Mouse (Mus musculus) embryo, embryonic 10.5 days (tissue): ENCODE measurements at regions not wholly inside any gene's neighbourhood (a gene's known extent, or its start where the extent isn't known, plus 50 kb on each side); places are given as distances from the start of the nearest gene placed in this dataset.

Experiments
- DNase-seq: peaks from one replicate; pipeline ENCODE4 v3.0.0-alpha.2; 2015; ENCODE audit warnings: low spot score

DNA sequence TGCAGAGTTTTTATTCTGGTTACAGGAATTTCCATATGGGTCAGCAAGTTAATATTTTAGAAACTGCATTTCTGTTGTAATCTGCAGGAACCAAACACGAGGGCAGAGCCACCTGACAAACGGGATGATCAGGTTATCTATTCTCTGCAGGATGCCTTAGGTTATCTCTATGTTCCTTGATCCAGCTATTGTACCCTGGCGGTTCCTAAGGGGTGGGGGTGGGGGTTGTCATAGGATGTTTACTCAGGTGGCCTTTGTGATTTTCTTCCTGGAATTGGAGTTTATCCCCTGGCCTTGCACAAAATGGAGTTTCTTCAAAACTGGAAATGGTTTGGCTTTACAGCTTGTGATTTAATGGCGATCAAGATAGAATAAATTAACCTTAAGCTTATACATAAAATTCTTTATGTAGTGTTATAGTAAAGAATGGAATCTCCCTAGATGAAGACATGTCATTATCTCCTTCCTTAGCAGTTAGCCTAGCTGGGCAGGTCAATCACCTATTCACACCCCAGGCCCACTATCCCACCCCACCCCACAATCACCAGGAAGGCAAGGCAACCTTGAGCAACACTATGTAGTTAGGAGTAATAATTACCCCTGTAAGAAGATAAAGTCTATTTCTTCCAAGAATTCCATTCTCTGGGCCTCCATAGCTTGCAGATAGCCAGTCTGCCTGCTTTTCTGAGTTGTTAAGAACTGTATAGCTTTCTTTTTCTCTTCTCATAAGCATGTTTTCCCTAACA lies 192.3 kb upstream of the B430218F22Rik start:
- no peak for DNase-seq

DNA sequence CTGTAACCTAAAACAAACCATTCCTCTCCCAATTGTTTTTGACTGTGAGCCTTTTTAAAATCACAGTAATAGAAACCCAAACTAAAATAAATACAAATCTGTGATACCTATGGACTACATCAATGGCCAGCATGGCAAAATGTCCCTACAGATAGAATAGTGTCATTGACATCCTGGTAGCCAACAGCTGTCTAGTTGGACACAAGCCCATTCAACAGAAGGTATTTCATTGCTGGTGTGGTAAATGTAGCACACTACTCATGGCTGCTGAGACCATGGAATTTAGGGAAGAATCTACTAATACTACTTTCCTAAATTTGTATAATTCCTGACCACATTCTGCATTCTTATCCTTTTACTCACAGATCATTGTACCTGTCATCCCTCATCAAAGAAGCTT lies 178.3 kb upstream of the B430218F22Rik start:
- no peak for DNase-seq

DNA sequence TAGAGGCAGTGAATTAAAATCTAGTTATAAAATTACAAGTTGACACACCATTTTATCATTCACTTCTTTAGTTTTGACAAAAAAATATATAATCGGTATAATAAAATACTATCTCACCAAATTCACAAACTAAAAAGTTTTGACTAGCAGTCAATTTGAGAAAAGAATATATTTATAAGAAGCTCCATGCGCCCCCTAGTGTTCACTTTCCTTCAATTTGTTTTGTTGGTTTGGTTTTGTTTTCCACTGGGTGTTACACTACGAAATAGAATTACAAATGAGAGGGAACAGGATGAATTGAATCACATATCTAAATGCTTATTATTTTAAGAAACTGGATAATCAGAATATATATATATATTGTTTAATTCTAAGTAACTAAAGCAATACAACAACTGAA lies 159.1 kb upstream of the B430218F22Rik start:
- DNase-seq, result peak; percentile 84

DNA sequence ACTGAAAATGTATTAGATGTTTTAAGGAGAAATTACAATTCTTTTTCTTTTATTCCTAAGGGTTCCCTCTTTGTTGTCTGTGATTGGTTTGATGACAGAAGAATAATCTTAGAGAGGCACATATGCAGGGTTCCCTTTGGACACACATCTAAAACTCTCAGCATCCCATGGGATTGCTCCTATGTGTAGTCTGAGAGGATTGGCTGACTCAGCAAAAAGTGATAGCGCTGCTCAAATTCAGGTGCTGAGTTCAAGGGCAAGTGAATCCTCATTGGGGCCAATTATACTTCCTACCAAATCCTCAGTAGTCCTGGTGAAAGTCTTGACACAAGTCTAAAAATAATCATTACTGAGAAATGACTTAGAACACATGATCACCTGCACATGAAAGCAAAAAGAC lies 148.5 kb upstream of the B430218F22Rik start:
- no peak for DNase-seq

DNA sequence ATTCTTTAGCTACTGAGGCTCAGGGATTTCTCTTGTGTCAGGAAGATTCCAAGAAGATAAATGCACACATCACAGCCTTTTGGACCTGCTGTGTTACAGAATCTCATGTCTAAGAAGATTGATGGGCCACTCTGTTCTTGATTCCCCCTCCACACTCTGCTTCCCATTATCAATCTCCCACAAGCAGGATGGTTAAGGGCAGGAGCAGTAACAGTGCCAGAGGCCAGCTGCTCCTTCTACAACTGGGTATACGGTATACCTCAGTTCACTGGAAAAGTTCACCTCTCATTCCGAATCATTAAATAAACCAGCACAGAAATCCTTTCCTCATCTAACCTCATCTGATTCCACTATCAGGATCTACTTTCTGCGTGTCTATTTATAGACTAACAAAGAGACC lies 141.8 kb upstream of the B430218F22Rik start:
- peak; percentile 5 for DNase-seq

DNA sequence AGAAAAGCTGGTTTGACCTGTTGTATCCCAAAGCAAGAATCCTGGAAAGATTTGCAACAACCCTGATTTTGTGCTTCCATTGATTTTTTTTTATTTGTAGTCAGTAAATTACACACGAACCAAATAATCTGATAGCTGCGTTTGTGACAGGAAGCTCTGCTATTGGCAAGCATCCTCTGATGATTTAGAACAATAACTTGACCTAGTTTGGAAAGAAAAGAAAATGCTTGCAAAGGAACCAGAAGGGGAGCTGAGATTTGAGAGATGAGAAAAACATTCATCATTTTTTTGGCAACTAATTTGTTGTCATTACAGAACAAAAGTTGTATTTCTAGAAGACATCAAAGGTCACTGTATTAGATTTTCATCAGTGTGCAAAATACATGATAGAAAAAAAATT lies 140.9 kb upstream of the B430218F22Rik start:
- no peak for DNase-seq

DNA sequence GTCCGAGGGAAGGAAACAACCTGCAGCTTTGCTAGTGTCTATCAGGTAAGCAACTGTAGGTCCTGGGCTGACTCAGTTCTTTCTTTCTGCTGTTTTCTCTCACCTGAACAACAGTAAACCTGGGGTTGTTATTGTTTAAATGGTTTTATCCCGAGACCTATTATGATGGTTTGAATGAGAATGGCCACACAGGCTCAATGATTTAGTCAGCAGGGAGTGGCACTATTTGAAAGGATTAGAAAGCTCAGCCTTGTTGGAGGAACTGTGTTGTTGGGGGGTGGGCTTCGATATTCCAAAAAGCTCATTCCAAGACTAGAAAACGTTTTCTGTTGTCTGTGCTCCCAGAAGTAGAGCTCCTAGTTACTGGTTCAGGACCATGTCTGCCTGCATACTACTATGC lies 126.8 kb upstream of the B430218F22Rik start:
- DNase-seq, result no peak

DNA sequence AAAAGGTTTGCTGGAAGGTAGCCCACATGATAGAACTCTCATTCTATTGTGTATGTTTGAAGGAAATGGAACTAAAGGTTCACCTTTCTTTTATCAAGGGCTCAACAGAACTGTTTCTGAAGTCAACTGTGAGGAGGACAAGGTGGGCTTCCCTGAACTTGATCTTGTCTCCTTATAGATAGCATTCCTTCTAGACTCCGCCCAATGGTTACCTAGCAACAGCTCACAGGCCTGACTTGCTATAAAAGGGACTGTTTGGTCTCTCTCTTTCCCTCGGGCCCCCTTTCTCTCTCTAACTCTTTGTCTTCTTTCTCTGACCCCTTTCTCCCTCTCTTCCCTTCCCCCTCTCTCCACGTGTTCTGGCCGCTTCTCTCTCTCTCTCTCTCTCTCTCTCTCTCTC lies 123.5 kb upstream of the B430218F22Rik start:
- DNase-seq, result peak; percentile 6

DNA sequence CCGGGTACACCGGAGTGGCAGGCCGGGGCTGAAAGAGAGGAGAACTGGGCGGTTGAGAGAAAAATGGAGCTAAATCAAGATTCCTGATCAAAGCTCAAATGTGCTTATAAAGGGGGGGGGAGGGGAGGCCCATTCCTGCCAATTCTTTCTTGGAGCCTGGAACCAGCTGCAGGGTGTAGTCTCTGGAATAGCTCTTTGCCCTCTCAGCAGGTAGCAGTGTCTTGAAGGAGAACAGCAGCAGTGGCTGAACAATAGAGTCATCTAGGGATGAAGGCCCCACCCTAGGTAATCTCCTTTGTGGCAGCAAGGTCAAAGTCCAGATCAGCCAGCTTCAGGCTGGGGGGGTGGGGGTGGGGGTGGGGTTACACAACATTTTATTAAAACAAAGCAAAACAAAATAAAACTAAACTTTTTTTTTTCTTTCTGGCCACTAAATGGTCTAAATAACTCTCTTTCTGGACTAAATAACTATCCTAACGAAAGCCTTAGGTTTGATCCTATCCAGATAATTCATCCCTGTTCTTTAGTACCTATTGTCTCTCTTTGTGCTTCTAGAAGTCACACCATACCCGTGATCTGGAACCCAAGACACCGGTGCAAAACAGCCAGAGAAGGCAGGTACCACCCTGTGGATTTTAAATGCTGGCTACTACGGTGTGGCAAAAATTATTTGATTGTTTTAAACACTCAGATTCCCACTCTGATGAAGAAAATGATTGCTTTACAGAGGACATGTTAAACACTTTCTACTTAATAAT lies 120.5 kb upstream of the B430218F22Rik start:
- no peak for DNase-seq

DNA sequence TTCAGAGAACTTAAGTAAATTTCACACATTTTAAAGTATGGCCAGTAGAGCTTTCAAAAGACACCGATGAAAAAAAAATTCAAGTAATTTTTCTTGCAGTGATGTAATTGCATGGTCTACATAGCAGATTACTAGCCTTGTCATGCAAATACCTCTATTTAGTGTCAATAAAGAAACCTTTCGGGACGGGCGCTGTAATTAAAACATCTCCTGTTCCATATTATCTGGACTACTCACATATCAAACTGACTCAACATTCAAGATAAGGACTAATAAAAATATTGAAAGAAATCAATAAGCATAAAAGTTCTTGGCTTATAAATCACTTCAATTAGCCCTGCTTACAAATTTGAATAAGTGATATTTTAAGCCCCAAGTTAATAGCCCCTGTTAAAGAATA lies 113.5 kb upstream of the B430218F22Rik start:
- DNase-seq, result no peak

DNA sequence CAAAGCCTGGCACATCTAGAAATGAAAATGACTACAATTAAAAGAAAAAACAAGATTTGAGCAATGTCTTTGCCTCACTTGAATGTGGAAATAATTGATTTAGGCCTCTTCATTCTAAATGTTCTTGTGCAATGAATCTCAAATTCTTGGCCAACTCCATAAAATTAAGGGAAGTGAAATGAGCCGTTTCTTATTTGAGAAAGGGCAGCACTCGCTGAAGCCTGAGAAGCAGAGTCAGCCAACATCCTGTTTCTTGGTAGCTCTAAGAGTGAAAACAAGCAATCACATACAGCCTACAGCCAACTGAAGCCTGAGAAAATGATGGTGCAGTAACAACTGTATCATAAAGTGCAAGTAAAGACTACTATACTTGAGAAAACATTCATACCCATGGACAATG lies 105.5 kb upstream of the B430218F22Rik start:
- DNase-seq, result no peak

DNA sequence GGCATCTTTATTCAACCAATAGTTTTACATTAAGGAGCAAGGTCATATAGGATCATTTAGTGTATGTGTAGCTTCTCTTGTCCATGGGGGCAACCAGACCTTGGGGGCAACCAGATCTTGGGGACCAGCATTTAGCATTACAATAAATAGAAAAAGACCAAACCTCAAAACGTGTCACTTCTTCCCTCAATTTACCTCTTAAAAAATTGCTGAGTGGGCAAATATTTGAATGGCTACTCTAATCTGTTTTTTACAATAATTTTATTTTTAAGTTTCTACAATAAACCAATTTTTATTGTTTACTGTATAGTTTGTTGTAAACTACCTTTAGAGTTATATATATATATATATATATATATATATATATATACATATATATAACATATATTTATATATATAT lies 92.7 kb upstream of the B430218F22Rik start:
- no peak for DNase-seq

DNA sequence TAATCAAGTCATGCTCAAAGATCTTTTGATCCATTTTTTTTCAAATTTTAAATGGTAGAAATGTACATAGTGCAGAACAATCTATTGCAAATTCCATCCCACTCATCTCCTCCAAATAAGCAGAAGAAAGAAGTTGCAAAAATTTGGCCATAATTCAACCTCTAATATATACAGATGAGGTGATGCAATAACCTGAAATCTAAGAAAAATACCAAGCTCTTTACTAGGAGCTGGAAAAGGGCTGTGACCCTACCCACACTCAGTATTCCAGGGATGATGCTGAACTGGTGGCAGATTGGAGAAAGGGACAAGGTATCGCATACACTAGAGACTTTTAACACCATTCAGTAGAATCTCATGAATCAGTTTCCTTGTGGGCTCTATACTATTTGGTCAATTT lies 76.3 kb upstream of the B430218F22Rik start:
- no peak for DNase-seq

DNA sequence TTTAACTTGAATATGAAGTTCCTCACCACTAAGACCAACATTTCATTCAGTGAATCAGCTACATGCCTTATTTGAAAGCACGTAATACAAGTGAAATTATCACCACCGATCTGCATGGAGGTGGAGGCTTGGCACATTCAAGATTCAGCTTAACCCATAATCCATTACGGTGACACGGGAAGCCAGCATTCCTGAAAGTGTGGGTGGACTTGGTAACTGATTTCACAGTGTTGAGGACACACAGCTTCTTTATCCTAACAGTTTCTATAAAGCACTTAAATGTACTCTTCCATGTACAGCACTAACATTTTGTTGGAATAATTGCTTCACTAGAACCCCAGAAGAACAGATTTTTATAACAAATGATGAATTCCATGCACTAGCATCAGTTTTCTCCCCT lies 72.8 kb upstream of the B430218F22Rik start:
- no peak for DNase-seq
